Mouse (Mus musculus) adrenal gland, postnatal 4 days (tissue): ENCODE measurements around the gene Rad51b. TPM values are rescaled to one million over a fixed set of nuclear protein-coding genes. Genes with fewer than 3 reads are reported as not detected.

Experiments used
- DNase-seq, 2 experiments: peaks; one replicate each; pipeline ENCODE4 v3.0.0; 2021 to 2022; ENCODE audit warnings: low spot score in 2 of 2, mixed read lengths in 2 of 2
- total RNA-seq, 2 experiments: library from RNA; stranded (reverse); gene quantifications; 2 replicates each; pipeline ENCODE4 v1.2.3; 2021

Rad51b gene
- total RNA-seq, 2 experiments from 2014 or later, result 3.1 TPM

- DNase-seq, result no peak
Observed at GRCm38 (mm10) chr12:79679251-79679901, 382.3 kb downstream of the Rad51b start.

- no peak for DNase-seq
Observed at GRCm38 (mm10) chr12:79679941-79680697, 383.0 kb downstream of the Rad51b start.

- DNase-seq, result no peak
Observed at GRCm38 (mm10) chr12:79680698-79681072, 383.6 kb downstream of the Rad51b start.

DNA sequence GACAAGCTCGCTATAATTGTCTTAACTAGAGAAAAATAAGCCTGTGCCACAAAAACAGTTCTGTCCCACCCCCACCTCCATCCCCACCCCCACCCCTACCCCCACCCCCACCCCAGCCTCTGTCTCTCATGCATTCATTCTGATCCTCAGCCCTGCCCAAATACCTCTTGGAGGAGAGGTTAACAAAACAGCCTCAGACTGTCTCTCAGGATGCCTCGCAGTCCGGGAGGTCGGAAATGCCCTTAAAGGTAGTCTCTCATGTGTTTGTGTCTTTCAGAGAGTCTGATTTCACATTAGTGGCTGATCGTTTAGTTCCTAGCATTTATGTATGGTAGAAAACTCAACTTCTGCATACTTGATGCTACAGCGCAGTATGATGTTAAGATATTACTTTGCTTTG, 384.5 kb downstream of the Rad51b start:
- no peak for DNase-seq

DNA sequence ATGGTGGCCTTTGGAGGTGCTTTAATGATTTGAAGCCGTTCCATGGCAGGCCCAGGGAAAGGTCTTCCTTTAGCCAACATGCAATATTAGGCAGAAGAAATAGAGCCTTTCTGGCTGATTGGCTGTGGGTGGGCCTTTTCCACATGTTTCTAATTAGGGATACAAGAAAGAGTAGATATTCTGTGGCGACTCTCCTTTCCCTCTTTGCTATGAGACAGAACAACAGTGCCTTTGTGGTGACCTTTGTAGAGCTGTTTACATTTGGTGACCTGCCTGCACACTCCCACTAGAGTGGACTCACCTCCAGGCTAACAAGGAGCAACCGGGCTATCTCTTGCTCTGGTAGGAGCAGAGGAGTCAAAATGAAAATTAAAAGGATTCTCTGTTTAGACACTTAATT, 386.3 kb downstream of the Rad51b start:
- no peak for DNase-seq

- no peak for DNase-seq
Observed at GRCm38 (mm10) chr12:79683759-79684158, 386.7 kb downstream of the Rad51b start.

DNA sequence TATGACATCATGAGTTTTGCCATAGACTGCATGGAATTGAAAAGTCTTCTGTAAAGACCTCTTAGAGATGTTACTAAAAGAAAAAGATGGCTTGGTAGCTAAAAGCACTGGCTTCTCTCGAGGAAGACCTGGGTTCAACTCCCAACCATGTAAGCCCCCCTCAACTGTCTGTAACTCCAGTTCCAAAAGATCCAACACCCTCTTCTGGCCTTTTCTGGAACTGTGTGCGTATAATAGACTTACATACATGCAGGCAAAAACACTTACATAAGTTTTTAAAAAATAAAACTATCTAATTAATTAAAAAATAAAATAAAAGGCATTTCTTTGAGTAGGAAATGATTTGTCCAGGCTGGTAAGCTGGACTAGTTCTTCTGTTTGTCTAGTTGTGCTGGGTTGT, 387.3 kb downstream of the Rad51b start:
- DNase-seq, result no peak

DNA sequence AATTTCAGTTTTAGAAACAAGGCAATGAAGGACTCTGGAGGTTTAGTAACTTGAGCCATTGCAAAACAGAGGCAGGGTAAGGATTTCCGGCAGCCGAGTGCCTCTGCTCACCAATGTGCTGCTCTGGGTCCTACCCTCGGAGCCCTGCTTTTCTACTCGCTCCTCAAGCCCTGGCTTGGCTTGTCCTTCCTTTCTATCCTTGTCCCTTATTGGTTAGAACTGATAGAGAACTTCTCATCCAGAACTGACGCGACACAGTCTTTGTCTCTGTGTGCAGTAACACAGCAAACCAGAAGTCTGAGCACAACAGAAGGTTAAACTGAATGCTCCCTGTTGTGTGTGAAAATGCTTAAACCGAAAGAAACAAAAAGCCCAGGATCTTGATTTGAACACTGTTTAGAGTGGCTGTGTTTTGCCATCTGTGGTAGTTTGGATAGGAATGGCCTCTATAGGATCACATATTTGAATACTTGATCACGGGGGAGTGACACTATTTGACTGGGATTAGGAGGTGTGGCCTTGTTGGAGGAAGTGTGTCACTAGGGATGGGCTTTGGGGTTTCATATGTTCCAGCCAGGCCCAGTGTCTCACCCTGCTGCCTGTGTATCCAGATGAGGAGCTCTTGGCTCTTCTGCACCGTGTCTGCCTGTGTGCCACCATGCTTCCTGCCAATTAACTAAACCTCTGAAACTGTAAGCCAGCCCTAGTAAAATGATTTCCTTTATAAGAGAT, 389.7 kb downstream of the Rad51b start:
- no peak for DNase-seq

GRCm38 (mm10) chr12:79687683-79688386, 390.8 kb downstream of the Rad51b start:
- no peak for DNase-seq

DNA sequence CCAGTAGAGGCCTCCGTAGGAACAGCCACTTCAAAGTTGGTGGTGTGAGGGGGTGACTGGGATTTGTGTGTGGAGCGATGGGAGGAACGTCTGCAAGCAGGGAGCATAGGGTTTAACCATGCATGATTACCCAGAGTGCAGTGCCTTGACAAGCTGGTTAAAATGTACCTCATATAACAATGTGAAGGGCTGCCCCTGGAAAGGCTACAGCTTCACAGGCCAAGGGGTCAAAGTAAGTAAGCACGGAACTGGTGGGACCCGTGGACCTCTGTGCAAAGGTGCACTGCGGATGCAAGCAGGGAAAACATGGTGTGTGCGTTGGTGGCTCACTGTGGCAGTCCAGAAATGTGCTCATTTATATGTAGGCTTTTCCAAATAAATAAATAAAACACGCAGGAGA, 392.2 kb downstream of the Rad51b start:
- DNase-seq, result no peak

DNA sequence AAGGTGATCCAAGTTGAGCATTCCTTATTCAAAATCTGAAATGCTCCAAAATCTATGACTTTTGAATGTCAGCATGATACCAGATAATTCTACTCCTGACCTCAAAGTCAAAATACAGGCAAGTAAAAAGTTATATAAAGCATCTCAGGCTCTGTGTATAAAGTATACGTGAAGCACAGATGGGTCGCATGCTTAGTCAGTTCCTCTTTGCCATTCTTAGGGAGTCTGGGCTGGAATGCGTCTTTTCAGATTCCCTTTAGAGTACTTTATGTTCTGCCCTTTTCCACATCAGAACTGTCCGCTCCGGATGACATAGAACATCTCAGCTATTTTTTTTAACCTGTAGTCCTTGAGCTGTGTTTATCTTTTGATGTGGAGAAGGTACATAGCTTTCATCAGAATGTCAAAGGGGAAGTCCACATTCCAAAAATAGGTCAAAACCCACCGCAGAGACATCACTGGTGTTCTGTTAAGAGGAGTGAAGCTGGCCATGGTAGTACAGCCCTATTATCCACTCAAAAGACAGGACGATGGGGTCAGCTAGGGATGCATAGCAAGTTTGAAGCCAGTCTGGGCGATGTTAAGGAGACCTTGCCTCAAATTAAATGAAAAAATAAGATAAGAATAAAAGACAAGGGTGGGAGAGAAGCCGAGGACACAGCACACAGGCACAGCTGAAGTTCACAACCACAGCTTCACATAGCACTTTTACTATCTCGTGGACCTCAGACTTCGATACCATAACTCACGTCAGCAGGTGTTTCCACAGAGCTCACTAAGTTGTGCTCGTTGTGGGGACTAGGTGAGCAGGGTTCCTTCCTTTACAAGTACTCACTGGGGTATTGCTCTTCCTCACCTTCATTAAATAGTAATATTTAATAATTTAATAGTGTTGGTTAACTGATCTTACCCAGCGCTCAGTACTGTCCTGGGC, 395.1 kb downstream of the Rad51b start:
- no peak for DNase-seq

- DNase-seq, result no peak
Observed at GRCm38 (mm10) chr12:79695832-79696434, 398.9 kb downstream of the Rad51b start.

- no peak for DNase-seq
Observed at GRCm38 (mm10) chr12:79703555-79703954, 406.5 kb downstream of the Rad51b start.

GRCm38 (mm10) chr12:79705501-79706266, 408.6 kb downstream of the Rad51b start:
- DNase-seq, result no peak

DNA sequence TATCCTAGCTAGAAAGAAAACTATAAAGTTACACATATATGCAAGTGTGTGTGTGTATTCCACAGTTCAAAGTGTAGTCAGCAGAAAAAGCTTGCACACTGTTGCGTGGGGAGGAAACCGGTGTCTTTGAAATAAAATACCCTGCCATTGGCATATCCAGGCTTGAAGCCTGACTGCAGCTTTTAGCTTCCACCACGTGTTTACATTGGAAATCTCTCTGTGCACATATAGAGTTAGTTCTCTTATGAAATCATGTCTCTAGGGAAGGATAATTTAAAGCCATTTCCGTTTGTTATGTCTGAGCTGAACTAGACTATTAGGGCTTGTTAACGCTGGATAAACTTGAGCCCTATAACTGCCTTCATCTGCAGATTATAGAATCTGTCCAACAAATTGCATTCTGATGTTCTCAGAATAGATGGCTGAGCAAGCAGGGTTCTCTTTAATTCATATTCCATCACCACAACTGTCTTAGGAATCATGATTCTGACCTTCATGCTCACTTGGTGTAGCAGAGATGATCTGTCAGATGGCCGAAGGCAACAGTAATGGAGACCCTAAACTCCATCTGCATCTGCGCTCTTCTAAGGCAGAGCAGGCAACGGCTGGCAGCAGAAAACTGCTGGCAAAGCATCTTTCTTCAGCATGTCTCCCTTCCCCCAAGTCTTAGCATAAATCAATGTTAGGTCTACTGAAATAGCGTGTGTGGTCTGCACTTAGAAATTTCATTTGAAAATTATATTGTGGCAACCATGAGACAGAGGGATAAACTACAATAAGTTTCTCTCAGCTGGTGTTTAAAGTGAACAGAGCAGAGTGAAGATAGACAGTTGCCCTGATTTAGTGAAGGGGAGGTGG, 410.7 kb downstream of the Rad51b start:
- DNase-seq, result no peak

GRCm38 (mm10) chr12:79708423-79708733, 411.3 kb downstream of the Rad51b start:
- DNase-seq, result no peak

DNA sequence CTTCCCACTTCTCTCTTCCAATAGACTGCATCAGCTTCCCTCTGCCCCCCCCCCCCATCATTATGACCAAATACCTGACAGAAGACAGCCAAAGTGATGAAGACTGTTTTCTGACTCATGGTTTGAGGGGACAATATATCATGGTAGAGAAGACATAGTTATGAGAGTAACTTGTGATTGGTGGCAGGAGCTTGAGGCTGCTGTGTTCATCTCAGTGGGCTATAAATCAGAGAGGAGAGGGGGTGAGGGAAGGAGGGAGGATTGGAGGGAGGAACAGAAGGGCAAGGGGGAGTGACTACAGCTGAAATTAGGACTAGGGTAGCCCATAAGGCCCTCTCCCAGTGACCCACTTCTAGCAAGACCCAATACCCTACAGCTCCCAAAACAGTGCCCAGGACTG, 416.2 kb downstream of the Rad51b start:
- DNase-seq, result no peak

DNA sequence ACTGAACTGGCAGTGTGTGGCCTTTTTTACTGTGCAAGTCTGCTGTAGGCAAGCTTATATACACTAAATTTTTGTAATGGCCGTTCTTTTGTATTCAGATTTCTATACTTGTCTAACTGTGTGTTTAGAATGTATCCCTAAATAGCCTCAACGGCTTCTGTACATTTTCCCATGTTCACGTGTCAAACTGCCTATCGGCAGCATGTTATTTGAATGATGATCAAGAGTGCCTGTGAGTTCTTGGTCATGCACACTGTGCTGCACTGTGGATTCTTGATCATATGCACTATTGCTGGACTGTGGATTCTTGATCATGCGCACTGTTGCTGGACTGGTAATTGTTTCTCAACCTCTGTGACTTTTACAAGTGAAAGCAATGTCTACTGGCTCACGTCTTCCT, 417.4 kb downstream of the Rad51b start:
- no peak for DNase-seq
